Mouse (Mus musculus): ENCODE data around the gene Etnppl. TPM values are rescaled to one million over a fixed set of nuclear protein-coding genes. Genes with fewer than 3 reads are reported as not detected.

The Etnppl gene
- polyA plus RNA-seq, 2 experiments, result 0.03 TPM; not detected in 1

DNA sequence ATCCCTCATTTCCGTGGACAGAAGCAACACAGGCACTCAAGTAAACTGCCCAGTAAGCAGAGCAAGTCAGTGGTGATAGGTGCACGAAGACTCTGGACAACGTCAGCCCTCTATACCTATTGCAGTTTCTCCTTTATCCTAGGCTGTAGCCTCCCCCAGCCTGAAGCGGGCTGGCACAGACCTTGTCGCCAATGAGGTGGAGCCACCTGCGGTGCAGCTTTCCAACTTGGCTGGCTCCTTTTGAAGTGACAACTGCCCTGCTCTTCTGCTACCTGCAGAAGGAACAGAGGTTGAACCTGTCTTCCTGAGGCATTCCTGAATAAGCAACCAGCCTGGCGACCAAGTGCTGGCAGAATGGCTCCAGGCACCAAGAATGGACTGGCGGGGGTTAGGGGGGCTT is 66.6 kb downstream of the Etnppl start:
- no peaks in the 10 kb centered on the region for H3K27me3 ChIP-seq (ENCODE audit: control insufficient read depth, insufficient read depth, low read length)
- WGBS (ENCODE audit: insufficient replicate concordance), result 71% methylated on average over 8 of the region's 8 CpGs
- H3K4me2 ChIP-seq (ENCODE audit: low read depth), result no peak overlapping the region
- H3K36me3 ChIP-seq (replicated peaks; ENCODE audit: control insufficient read depth, insufficient read depth, low read depth), result no peaks in the 10 kb centered on the region
- no peak for DNase-seq (ENCODE audit: low read depth in 3 of 3, low spot score in 3 of 3)
- H3K4me3 ChIP-seq (ENCODE audit: insufficient read depth in 1 of 2, low read depth in 2 of 2, low read length in 2 of 2), result no peak overlapping the region
- H3K9me3 ChIP-seq (ENCODE audit: control insufficient read depth, low read length), result no peaks in the 10 kb centered on the region
- no peak for ATAC-seq (ENCODE audit: insufficient read depth)
- TF ChIP-seq EP300 (IDR thresholded peaks at IDR 0.05; ENCODE audit: low read depth), result no peak
- TF ChIP-seq CTCF (IDR thresholded peaks at IDR 0.05; ENCODE audit: low read depth), result no peak
- H3K9ac ChIP-seq (replicated peaks), result no peak overlapping the region
- H3K27ac ChIP-seq, result no peak overlapping the region
- no peaks in the 10 kb centered on the region for H3K4me1 ChIP-seq (replicated peaks; ENCODE audit: control insufficient read depth in 2 of 2, insufficient read depth in 2 of 2, low read length in 1 of 2)

DNA sequence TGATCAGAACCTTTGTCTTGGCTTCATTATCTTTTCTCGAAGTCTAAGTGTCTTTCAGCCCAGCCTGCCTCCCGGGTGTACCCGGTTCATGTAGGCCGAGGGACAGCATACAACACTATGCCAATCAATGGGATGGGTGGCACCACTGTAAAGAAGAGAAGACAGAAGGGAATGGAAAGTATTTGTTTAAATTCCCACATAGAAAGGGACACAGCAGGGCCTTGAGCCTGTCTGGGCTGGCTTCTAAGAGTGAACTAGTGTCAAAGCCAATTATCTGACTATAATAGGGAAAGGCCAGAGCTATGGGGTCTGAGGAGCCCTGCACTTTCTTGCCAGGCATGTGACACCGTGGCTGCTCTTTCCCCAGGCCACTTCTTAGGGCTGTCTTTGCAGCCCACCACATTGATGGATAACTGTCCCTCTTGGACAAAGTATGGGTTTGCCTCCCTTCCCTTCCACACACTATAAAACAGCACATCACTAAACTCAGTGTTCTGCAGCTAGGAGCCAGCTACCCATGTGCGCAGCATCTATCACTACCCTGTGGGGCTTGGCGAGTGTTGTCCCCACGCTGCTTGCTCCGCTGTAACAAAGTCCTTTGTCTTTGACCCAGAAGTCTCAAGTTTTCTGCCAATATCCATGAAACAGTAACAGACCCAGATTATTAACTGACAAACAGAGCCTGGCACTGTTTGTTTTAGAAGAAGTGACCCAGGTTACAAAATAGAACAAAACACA is 67.2 kb downstream of the Etnppl start:
- DNase-seq (ENCODE audit: low read depth in 3 of 3, low spot score in 3 of 3) (no peak), ATAC-seq (ENCODE audit: insufficient read depth) (no peak)
- 76% methylated on average over 9 of the region's 9 CpGs for WGBS (ENCODE audit: insufficient replicate concordance)
- Histone ChIP-seq H3K9me3 (ENCODE audit: control insufficient read depth, low read length) (no peaks in the 10 kb centered on the region), H3K4me1 (replicated peaks; ENCODE audit: control insufficient read depth in 2 of 2, insufficient read depth in 2 of 2, low read length in 1 of 2) (no peaks in the 10 kb centered on the region), H3K4me2 (ENCODE audit: low read depth) (no peak overlapping the region), H3K27me3 (ENCODE audit: control insufficient read depth, insufficient read depth, low read length) (no peaks in the 10 kb centered on the region), H3K9ac (replicated peaks) (no peak overlapping the region), H3K36me3 (replicated peaks; ENCODE audit: control insufficient read depth, insufficient read depth, low read depth) (no peaks in the 10 kb centered on the region), H3K4me3 (ENCODE audit: insufficient read depth in 1 of 2, low read depth in 2 of 2, low read length in 2 of 2) (no peak overlapping the region), H3K27ac (no peak overlapping the region)
- TF ChIP-seq CTCF (IDR thresholded peaks at IDR 0.05; ENCODE audit: low read depth) (no peak), EP300 (IDR thresholded peaks at IDR 0.05; ENCODE audit: low read depth) (no peak)

DNA sequence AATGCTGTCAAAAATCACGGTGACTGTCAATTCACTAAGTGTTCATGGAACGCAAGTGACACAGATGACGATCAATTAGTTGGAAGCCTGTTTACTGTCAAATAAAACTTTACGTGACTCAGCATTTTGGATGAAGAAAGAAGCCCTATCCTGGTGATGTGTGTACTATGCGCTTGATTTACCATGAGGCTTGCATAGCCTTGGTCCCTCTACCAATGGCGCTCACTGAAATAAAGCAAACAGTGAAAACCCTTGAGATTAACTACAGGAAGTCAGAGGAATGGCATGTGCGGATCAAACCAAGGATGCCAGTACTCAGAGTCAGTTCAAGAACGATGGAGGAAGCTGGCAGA is 67.7 kb downstream of the Etnppl start:
- ATAC-seq (ENCODE audit: insufficient read depth) (no peak), DNase-seq (ENCODE audit: low read depth in 3 of 3, low spot score in 3 of 3) (no peak)
- H3K27ac ChIP-seq, result no peak overlapping the region
- no peaks in the 10 kb centered on the region for H3K27me3 ChIP-seq (ENCODE audit: control insufficient read depth, insufficient read depth, low read length)
- no peak overlapping the region for H3K9ac ChIP-seq (replicated peaks)
- no peak overlapping the region for H3K4me3 ChIP-seq (ENCODE audit: insufficient read depth in 1 of 2, low read depth in 2 of 2, low read length in 2 of 2)
- peaks cover 2 to 3% of the 10 kb centered on the region in 2 experiments; a peak in 2 of 4 replicates for H3K4me1 ChIP-seq (replicated peaks; ENCODE audit: control insufficient read depth in 2 of 2, insufficient read depth in 2 of 2, low read length in 1 of 2)
- WGBS (ENCODE audit: insufficient replicate concordance), result 72% methylated on average over 8 of the region's 8 CpGs
- H3K36me3 ChIP-seq (replicated peaks; ENCODE audit: control insufficient read depth, insufficient read depth, low read depth), result no peaks in the 10 kb centered on the region
- no peak for TF ChIP-seq EP300 (IDR thresholded peaks at IDR 0.05; ENCODE audit: low read depth)
- no peak for TF ChIP-seq CTCF (IDR thresholded peaks at IDR 0.05; ENCODE audit: low read depth)
- H3K9me3 ChIP-seq (ENCODE audit: control insufficient read depth, low read length), result no peaks in the 10 kb centered on the region
- H3K4me2 ChIP-seq (ENCODE audit: low read depth), result no peak overlapping the region

DNA sequence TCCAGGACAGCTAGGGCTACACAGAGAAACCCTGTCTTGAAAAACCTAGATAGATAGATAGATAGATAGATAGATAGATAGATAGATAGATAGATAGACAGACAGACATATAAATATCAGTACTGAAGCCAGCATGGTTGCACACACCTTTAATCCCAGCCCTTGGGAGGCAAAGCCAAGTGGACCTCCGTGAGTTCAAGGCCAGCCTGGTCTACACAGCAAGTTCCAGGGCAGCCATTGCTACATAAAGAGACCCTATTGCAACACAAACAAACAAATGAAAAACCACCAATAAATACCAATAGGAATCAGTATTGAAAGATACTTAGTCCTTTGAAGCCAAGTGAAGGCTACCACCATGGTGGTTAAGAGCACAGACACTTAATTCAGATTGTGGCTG is 69.8 kb downstream of the Etnppl start:
- no peak overlapping the region for H3K9ac ChIP-seq (replicated peaks)
- TF ChIP-seq CTCF (IDR thresholded peaks at IDR 0.05; ENCODE audit: low read depth), result no peak
- no peak for TF ChIP-seq EP300 (IDR thresholded peaks at IDR 0.05; ENCODE audit: low read depth)
- no peak overlapping the region for H3K4me2 ChIP-seq (ENCODE audit: low read depth)
- peaks cover 15 to 16% of the 10 kb centered on the region in 2 experiments for H3K4me1 ChIP-seq (replicated peaks; ENCODE audit: control insufficient read depth in 2 of 2, insufficient read depth in 2 of 2, low read length in 1 of 2)
- no peaks in the 10 kb centered on the region for H3K27me3 ChIP-seq (ENCODE audit: control insufficient read depth, insufficient read depth, low read length)
- no peaks in the 10 kb centered on the region for H3K36me3 ChIP-seq (replicated peaks; ENCODE audit: control insufficient read depth, insufficient read depth, low read depth)
- no peak overlapping the region for H3K4me3 ChIP-seq (ENCODE audit: insufficient read depth in 1 of 2, low read depth in 2 of 2, low read length in 2 of 2)
- 63% methylated on average over 1 of the region's 1 CpGs for WGBS (ENCODE audit: insufficient replicate concordance)
- H3K9me3 ChIP-seq (ENCODE audit: control insufficient read depth, low read length), result no peaks in the 10 kb centered on the region
- ATAC-seq (ENCODE audit: insufficient read depth) (no peak), DNase-seq (ENCODE audit: low read depth in 3 of 3, low spot score in 3 of 3) (no peak)
- H3K27ac ChIP-seq, result no peak overlapping the region

Other genes with a start within 250 kb of the Etnppl start
- gene Ostc, start 92.0 kb downstream of the Etnppl start, polyA plus RNA-seq (2012; rRNA removed), result 88.0 and 101 TPM in 2 replicates
- 211 and 228 TPM in 2 replicates for gene Ostc, start 92.0 kb downstream of the Etnppl start, polyA plus RNA-seq (2014; fragmentation: Nextera tagmentation; extraction: Ambion mirVana)
- gene Rpl34, start 113.0 kb downstream of the Etnppl start, polyA plus RNA-seq (2012; rRNA removed), result 1,092 and 1,411 TPM in 2 replicates
- gene Rpl34, start 113.0 kb downstream of the Etnppl start, polyA plus RNA-seq (2014; fragmentation: Nextera tagmentation; extraction: Ambion mirVana), result 774 and 822 TPM in 2 replicates